Mouse (Mus musculus): ENCODE data around the gene Efnb2. TPM values are rescaled to one million over a fixed set of nuclear protein-coding genes. Genes with fewer than 3 reads are reported as not detected.

The Efnb2 gene
- polyA plus RNA-seq, 1 experiment from 2014 or later: 54.6 TPM

DNA sequence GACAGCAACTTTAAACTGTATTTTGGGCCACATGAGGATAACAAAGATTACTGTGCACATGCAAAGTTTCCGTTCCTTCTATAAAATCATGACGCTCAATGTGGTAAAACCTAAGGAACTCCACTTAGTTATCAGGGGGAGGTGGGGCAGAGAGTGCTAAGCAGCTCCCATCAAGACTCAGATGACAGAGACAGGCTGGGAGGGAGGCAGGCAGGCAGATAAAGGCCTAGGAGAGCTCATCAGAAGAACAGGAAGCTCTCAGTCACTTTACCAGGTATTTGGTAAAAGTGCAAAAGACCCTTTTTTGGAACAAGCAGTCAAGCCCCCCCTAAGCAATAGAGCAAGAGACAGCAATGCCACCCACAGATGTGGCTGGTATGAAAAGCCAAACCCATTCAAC, 24.5 kb upstream of the Efnb2 start:
- no peak for ATAC-seq

DNA sequence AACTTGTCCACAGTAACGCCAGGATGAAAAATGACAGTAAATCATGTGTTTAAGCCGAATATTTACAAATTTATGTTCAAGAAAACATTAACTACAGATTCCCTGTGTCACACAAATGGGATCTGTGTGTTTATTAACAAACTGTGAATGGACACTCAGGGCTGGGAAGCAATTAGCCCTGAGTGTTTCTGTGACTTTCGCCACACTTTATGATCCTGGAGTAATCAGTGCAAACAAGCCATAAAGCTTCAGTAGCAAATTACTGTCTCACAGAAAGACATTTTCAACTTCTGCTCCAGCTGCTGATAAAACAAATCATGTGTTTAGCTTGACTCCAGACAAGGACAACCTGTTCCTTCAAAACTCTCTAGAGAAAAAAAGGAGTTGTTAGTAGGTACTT, 21.7 kb upstream of the Efnb2 start:
- ATAC-seq: no peak
- 89% methylated on average over 3 of the region's 3 CpGs for WGBS
- H3K4me2 ChIP-seq (ENCODE audit: low read length): no peak overlapping the region
- no peak overlapping the region for H3K9ac ChIP-seq (replicated peaks; ENCODE audit: low read depth, low read length)
- peaks cover 28% of the 10 kb centered on the region for H3K36me3 ChIP-seq (ENCODE audit: control insufficient read depth, insufficient read depth)
- peaks cover 19% of the 10 kb centered on the region for H3K4me1 ChIP-seq (replicated peaks; ENCODE audit: control insufficient read depth, insufficient read depth, low read length)
- H3K9me3 ChIP-seq (ENCODE audit: control insufficient read depth, low read length): no peaks in the 10 kb centered on the region
- H3K27ac ChIP-seq (ENCODE audit: low read length): no peak overlapping the region
- no peak overlapping the region for H3K4me3 ChIP-seq (replicated peaks; ENCODE audit: low read length)
- H3K27me3 ChIP-seq (replicated peaks; ENCODE audit: control insufficient read depth, insufficient read depth, low read length): no peaks in the 10 kb centered on the region

More for the DNA sequence above, 24.5 kb upstream of the Efnb2 start:
- Histone ChIP-seq H3K27me3 (replicated peaks; ENCODE audit: control insufficient read depth, insufficient read depth, low read length) (no peaks in the 10 kb centered on the region), H3K4me1 (replicated peaks; ENCODE audit: control insufficient read depth, insufficient read depth, low read length) (peaks cover 32% of the 10 kb centered on the region), H3K9me3 (ENCODE audit: control insufficient read depth, low read length) (no peaks in the 10 kb centered on the region), H3K36me3 (ENCODE audit: control insufficient read depth, insufficient read depth) (peaks cover 10% of the 10 kb centered on the region), H3K4me3 (replicated peaks; ENCODE audit: low read length) (no peak overlapping the region), H3K9ac (replicated peaks; ENCODE audit: low read depth, low read length) (no peak overlapping the region), H3K4me2 (ENCODE audit: low read length) (no peak overlapping the region), H3K27ac (ENCODE audit: low read length) (no peak overlapping the region)
- WGBS: 82% methylated on average over 2 of the region's 2 CpGs

DNA sequence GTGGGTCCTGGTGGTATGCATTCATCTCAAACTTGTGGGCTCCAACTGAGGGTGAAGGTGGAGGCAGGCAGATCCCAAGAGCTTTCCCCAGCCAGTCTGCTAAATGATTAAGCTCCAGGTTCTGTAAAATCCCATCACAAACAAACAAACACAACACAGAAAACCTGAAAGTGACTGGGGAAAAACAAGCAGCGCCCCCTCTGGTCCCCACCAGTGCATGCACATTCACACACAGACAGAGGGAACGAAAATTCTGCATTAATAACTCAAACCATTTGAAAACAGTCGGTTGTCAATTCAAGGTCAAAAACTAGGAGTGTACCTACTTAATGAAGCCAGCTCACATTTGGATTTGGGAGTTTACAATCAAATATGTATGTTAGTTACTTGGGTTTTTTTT, 17.2 kb upstream of the Efnb2 start:
- Histone ChIP-seq H3K9ac (replicated peaks; ENCODE audit: low read depth, low read length) (no peak overlapping the region), H3K27ac (ENCODE audit: low read length) (no peak overlapping the region), H3K9me3 (ENCODE audit: control insufficient read depth, low read length) (no peaks in the 10 kb centered on the region), H3K36me3 (ENCODE audit: control insufficient read depth, insufficient read depth) (peaks cover 32% of the 10 kb centered on the region), H3K4me3 (replicated peaks; ENCODE audit: low read length) (no peak overlapping the region), H3K4me2 (ENCODE audit: low read length) (no peak overlapping the region), H3K4me1 (replicated peaks; ENCODE audit: control insufficient read depth, insufficient read depth, low read length) (no peaks in the 10 kb centered on the region), H3K27me3 (replicated peaks; ENCODE audit: control insufficient read depth, insufficient read depth, low read length) (no peaks in the 10 kb centered on the region)
- no peak for ATAC-seq
- WGBS: 83% methylated on average over 3 of the region's 3 CpGs

DNA sequence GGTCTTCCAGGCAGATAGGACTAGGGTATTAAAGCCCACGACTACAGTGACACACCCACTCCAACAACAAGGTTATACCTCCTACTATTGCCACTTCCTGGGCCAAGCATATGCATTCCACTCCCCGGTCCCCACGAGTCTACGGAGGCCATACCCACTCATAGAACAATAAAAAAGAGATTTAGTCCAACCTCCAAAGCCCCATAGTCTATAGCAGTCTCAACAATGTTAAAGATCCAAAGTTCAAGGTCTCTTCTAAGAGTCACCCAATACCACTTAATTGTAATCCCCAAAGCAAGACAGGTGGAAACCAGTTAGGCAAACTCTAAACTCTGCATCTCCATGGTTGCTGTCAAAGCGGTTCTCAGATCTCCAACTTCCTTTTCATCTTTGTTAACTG, 13.8 kb upstream of the Efnb2 start:
- no peak overlapping the region for H3K4me2 ChIP-seq (ENCODE audit: low read length)
- H3K9me3 ChIP-seq (ENCODE audit: control insufficient read depth, low read length): no peaks in the 10 kb centered on the region
- ATAC-seq: no peak
- no peaks in the 10 kb centered on the region for H3K4me1 ChIP-seq (replicated peaks; ENCODE audit: control insufficient read depth, insufficient read depth, low read length)
- H3K36me3 ChIP-seq (ENCODE audit: control insufficient read depth, insufficient read depth): peaks cover 16% of the 10 kb centered on the region
- H3K4me3 ChIP-seq (replicated peaks; ENCODE audit: low read length): no peak overlapping the region
- no peak overlapping the region for H3K9ac ChIP-seq (replicated peaks; ENCODE audit: low read depth, low read length)
- WGBS: 87% methylated on average over 5 of the region's 5 CpGs
- H3K27me3 ChIP-seq (replicated peaks; ENCODE audit: control insufficient read depth, insufficient read depth, low read length): no peaks in the 10 kb centered on the region
- H3K27ac ChIP-seq (ENCODE audit: low read length): no peak overlapping the region

GRCm38 (mm10) chr8:8661759-8662138, 707 bp upstream of the Efnb2 start:
- under 1% methylated on average over 23 of the region's 23 CpGs for WGBS
- ATAC-seq: peak; percentile 17
- peak overlapping the region; percentile 85 for H3K27ac ChIP-seq (ENCODE audit: low read length)
- peak overlapping the region; percentile 61 for H3K4me2 ChIP-seq (ENCODE audit: low read length)
- peaks cover 6% of the 10 kb centered on the region; the same call in 1 of the 2 replicates for H3K4me1 ChIP-seq (replicated peaks; ENCODE audit: control insufficient read depth, insufficient read depth, low read length)
- peak overlapping the region; percentile 64 for H3K9ac ChIP-seq (replicated peaks; ENCODE audit: low read depth, low read length)
- no peaks in the 10 kb centered on the region for H3K27me3 ChIP-seq (replicated peaks; ENCODE audit: control insufficient read depth, insufficient read depth, low read length)
- no peaks in the 10 kb centered on the region for H3K9me3 ChIP-seq (ENCODE audit: control insufficient read depth, low read length)
- peak overlapping the region; percentile 64 for H3K4me3 ChIP-seq (replicated peaks; ENCODE audit: low read length)
- peaks cover 3% of the 10 kb centered on the region; the same call in 1 of the 2 replicates for H3K36me3 ChIP-seq (ENCODE audit: control insufficient read depth, insufficient read depth)

DNA sequence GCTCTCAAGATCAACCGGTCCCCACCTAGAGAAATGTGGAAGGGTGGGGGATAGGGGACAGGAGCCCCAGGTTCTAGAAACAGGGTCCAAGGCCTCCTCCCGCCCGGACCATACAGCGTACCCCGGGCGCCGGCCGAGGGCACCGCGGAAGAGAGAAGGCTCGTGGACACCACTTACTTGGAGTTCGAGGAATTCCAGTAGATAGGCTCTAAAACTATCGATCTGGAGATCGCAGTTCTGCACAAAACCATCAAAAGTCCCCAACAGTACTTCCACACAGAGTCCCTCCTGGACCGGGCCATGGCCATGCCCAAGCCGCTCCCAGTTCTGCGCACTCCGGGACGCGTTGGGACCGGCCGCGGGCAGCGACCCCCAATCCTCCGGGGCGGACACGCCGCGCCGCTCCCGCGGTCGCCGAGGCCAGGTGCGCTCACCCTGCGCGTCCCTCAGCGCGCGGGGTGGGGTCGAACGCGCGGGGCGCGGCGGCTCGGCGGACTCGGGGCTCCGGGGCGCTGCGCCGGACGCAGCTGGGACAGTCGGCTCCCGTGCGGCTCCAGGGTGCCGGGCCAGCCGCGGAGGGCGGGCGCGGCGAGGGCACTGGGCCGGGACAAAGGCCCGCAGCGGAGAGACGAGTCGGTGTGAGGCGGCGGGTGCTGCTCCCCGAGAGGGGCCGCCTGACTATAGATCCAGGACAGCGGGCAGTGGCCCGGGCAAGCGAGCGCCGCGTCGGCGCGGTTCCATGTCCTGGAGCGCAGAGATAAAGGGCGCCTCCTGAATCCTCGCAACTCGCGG, 539 bp downstream of the Efnb2 start:
- Histone ChIP-seq H3K27ac (ENCODE audit: low read length) (peak overlapping the region; percentile 98), H3K27me3 (replicated peaks; ENCODE audit: control insufficient read depth, insufficient read depth, low read length) (no peaks in the 10 kb centered on the region), H3K36me3 (ENCODE audit: control insufficient read depth, insufficient read depth) (no peaks in the 10 kb centered on the region), H3K4me1 (replicated peaks; ENCODE audit: control insufficient read depth, insufficient read depth, low read length) (peaks cover 7% of the 10 kb centered on the region), H3K9me3 (ENCODE audit: control insufficient read depth, low read length) (no peaks in the 10 kb centered on the region), H3K4me3 (replicated peaks; ENCODE audit: low read length) (peak overlapping the region; percentile 64), H3K4me2 (ENCODE audit: low read length) (peak overlapping the region; percentile 78), H3K9ac (replicated peaks; ENCODE audit: low read depth, low read length) (peak overlapping the region; percentile 99)
- ATAC-seq: no peak; the same call in 1 of the 2 replicates
- WGBS: under 1% methylated on average over 87 of the region's 88 CpGs

- ATAC-seq: no peak
- WGBS: under 1% methylated on average over 53 of the region's 53 CpGs
These were observed 1.3 kb downstream of the Efnb2 start for GRCm38 (mm10) chr8:8659503-8660306.

DNA sequence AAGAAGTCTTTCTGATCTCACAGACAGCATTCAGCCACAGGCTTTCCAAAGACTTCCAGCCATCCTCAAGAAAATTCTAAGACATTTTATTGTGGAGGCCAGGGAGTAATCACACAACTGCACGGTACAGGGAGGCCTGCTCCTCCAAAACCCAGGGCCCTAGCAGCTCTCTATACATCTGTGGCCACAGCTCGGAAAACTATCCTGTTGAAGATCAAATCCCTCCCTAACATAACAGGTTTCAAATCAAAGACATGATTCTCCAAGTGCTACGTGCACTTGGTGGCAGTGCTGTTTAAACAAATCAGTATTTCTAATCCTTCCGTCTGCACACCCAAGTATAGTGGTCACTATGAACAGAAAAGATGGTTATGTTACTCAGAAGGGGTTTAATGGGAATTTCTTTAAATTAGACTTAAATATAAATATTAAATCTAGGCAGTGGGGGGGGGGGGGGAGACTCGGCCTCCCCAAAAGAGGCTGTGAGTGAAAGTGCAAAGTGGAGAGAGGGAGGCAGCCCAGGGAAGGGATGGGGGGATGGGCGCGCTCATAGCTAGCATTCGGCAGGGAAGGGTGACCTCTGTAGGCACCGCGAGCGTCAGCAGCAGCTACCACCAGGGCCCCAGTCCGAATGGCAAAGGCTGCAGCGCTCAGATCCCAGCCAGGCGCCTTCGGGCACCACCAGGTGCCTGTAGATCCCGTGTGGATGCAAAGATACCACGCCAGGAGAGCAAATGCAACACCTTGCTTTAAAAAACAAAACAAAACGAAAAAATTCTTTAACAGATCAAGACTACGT, 2.4 kb downstream of the Efnb2 start:
- H3K27me3 ChIP-seq (replicated peaks; ENCODE audit: control insufficient read depth, insufficient read depth, low read length): no peaks in the 10 kb centered on the region
- H3K9ac ChIP-seq (replicated peaks; ENCODE audit: low read depth, low read length): peak overlapping the region; percentile 99
- peak overlapping the region; percentile 78 for H3K4me2 ChIP-seq (ENCODE audit: low read length)
- no peaks in the 10 kb centered on the region for H3K9me3 ChIP-seq (ENCODE audit: control insufficient read depth, low read length)
- under 1% methylated on average over 19 of the region's 19 CpGs for WGBS
- peak overlapping the region; percentile 64 for H3K4me3 ChIP-seq (replicated peaks; ENCODE audit: low read length)
- peaks cover 26% of the 10 kb centered on the region for H3K4me1 ChIP-seq (replicated peaks; ENCODE audit: control insufficient read depth, insufficient read depth, low read length)
- H3K27ac ChIP-seq (ENCODE audit: low read length): peak overlapping the region; percentile 98
- H3K36me3 ChIP-seq (ENCODE audit: control insufficient read depth, insufficient read depth): no peaks in the 10 kb centered on the region
- ATAC-seq: peak; percentile 43

More at GRCm38 (mm10) chr8:8659503-8660306, 1.3 kb downstream of the Efnb2 start:
- Histone ChIP-seq H3K9ac (replicated peaks; ENCODE audit: low read depth, low read length) (peak overlapping the region; percentile 99), H3K27me3 (replicated peaks; ENCODE audit: control insufficient read depth, insufficient read depth, low read length) (no peaks in the 10 kb centered on the region), H3K4me2 (ENCODE audit: low read length) (peak overlapping the region; percentile 78), H3K4me3 (replicated peaks; ENCODE audit: low read length) (peak overlapping the region; percentile 64), H3K9me3 (ENCODE audit: control insufficient read depth, low read length) (no peaks in the 10 kb centered on the region), H3K36me3 (ENCODE audit: control insufficient read depth, insufficient read depth) (no peaks in the 10 kb centered on the region), H3K27ac (ENCODE audit: low read length) (peak overlapping the region; percentile 98), H3K4me1 (replicated peaks; ENCODE audit: control insufficient read depth, insufficient read depth, low read length) (peaks cover 15% of the 10 kb centered on the region)

All from forebrain, embryonic 16.5 days (tissue).